Mouse (Mus musculus) liver, embryonic 11.5 days (tissue): Measurements from ENCODE around the gene Aoc2. TPM values are rescaled to one million over a fixed set of nuclear protein-coding genes. Genes with fewer than 3 reads are reported as not detected.
"Not testable (repeated sequence)": the region's sequence is repeated elsewhere in the genome, so short reads cannot be mapped to it uniquely, and the experiment has no call there.

ENCODE experiments used
- ATAC-seq: fragments of 200-750 bp; cut with Nextera tagmentation; replicated peaks from 2 replicates; pipeline ENCODE4 v1.8.0; 2017; ENCODE audit warnings: moderate number of reproducible peaks, mild to moderate bottlenecking, moderate TSS enrichment, moderate library complexity; ENCODE audit not compliant: low FRiP score
- DNase-seq: peaks from one replicate; pipeline ENCODE4 v3.0.0-alpha.2; 2017; ENCODE audit warnings: low spot score
- H3K27ac ChIP-seq: fragments of 300-500 bp; sonication (generic); 2 replicates; pipeline ENCODE4 v1.5.1; 2014; ENCODE audit warnings: mild to moderate bottlenecking, low read depth, low read length, control low read depth
- H3K27me3 ChIP-seq: fragments of 300-500 bp; sonication (generic); replicated peaks from 2 replicates; pipeline ENCODE4 v1.6.1; 2014; ENCODE audit warnings: low read length, mixed read lengths; ENCODE audit not compliant: control insufficient read depth, insufficient read depth
- H3K36me3 ChIP-seq: fragments of 300-500 bp; sonication (generic); 2 replicates; pipeline ENCODE4 v1.6.1; 2014; ENCODE audit warnings: mild to moderate bottlenecking, low read length, moderate library complexity, mixed read lengths; ENCODE audit not compliant: control insufficient read depth, insufficient read depth
- H3K4me1 ChIP-seq: fragments of 300-500 bp; sonication (generic); replicated peaks from 2 replicates; pipeline ENCODE4 v1.6.1; 2014; ENCODE audit warnings: low read length, mixed read lengths; ENCODE audit not compliant: control insufficient read depth, insufficient read depth
- H3K4me2 ChIP-seq: fragments of 300-500 bp; sonication (generic); 2 replicates; pipeline ENCODE4 v1.6.1; 2014; ENCODE audit warnings: mild to moderate bottlenecking, control low read depth, moderate library complexity
- H3K4me3 ChIP-seq: fragments of 300-500 bp; sonication (generic); 2 replicates; pipeline ENCODE4 v1.5.1; 2014; ENCODE audit warnings: low read depth, low read length, control low read depth
- H3K9ac ChIP-seq: fragments of 300-500 bp; sonication (generic); 2 replicates; pipeline ENCODE4 v1.6.1; 2014; ENCODE audit warnings: low read depth, low read length, control low read depth
- H3K9me3 ChIP-seq: fragments of 300-500 bp; sonication (generic); 2 replicates; pipeline ENCODE4 v1.6.1; 2016; ENCODE audit warnings: low read length, inconsistent platforms, mixed read lengths; ENCODE audit not compliant: control insufficient read depth
- WGBS: fragments of 180-500 bp; shearing (Covaris S2); extraction: QIAGEN DNeasy Blood & Tissue Kit; methylation state at CpG from one replicate; pipeline ENCODE4 v1.1.7; 2014; 5-methylcytosine and 5-hydroxymethylcytosine counted together
- microRNA-seq: library from miRNA; unstranded; fragments of <30 nt; microRNA quantifications from one replicate; pipeline ENCODE4, GENCODE M21; 2017; ENCODE audit warnings: borderline number of aligned reads
- polyA plus RNA-seq: library from polyadenylated mRNA; unstranded; fragments of >200 nt; fragmentation: Nextera tagmentation; extraction: Ambion mirVana; gene quantifications from 2 replicates; pipeline ENCODE4 v1.2.1, GENCODE M21; 2014

The Aoc2 gene
- polyA plus RNA-seq, 1 experiment from 2014 or later, result 2.9 TPM

GRCm38 (mm10) chr11:101378196-101378595, 53.3 kb downstream of the Aoc2 start:
- not testable (repeated sequence) for DNase-seq, H3K4me2 ChIP-seq, H3K9ac ChIP-seq, H3K36me3 ChIP-seq, H3K4me1 ChIP-seq, H3K9me3 ChIP-seq, H3K27me3 ChIP-seq, H3K27ac ChIP-seq, ATAC-seq, H3K4me3 ChIP-seq
- 89% methylated on average over 8 of the region's 8 CpGs for WGBS

GRCm38 (mm10) chr11:101378926-101379325, 54.1 kb downstream of the Aoc2 start:
- no peaks in the 10 kb centered on the region for H3K9me3 ChIP-seq
- H3K4me3 ChIP-seq, result no peak overlapping the region
- no peak overlapping the region for H3K27ac ChIP-seq
- H3K4me1 ChIP-seq, result no peaks in the 10 kb centered on the region
- no peak overlapping the region for H3K4me2 ChIP-seq
- 77% methylated on average over 6 of the region's 6 CpGs for WGBS
- no peaks in the 10 kb centered on the region for H3K36me3 ChIP-seq
- H3K27me3 ChIP-seq, result peaks cover 3% of the 10 kb centered on the region; the same call in 1 of the 2 replicates
- DNase-seq (no peak), ATAC-seq (no peak)
- H3K9ac ChIP-seq, result no peak overlapping the region

Small RNA genes lying within 50 kb of the gene (microRNA-seq; reads per million reads assigned to microRNA genes)
- not detected for gene Gm25593

Other genes with a start within 250 kb of the Aoc2 start
- 0.12 and 0.27 TPM in 2 replicates for gene Hsd17b1, start 246.7 kb upstream of the Aoc2 start, polyA plus RNA-seq
- 43.3 and 45.8 TPM in 2 replicates for gene Coasy, start 242.5 kb upstream of the Aoc2 start, polyA plus RNA-seq
- gene Mlx, start 237.8 kb upstream of the Aoc2 start, polyA plus RNA-seq, result 45.3 and 45.6 TPM in 2 replicates
- gene Psmc3ip, start 229.6 kb upstream of the Aoc2 start, polyA plus RNA-seq, result 40.7 and 42.8 TPM in 2 replicates
- gene Retreg3, start 205.2 kb upstream of the Aoc2 start, polyA plus RNA-seq, result 11.5 and 12.2 TPM in 2 replicates
- 82.3 and 85.3 TPM in 2 replicates for gene Tubg1, start 205.1 kb upstream of the Aoc2 start, polyA plus RNA-seq
- gene Tubg2, start 169.2 kb upstream of the Aoc2 start, polyA plus RNA-seq, result 1.3 and 1.8 TPM in 2 replicates
- gene Cntnap1, start 154.5 kb upstream of the Aoc2 start, polyA plus RNA-seq, result 0.34 and 0.40 TPM in 2 replicates
- 3.4 and 3.8 TPM in 2 replicates for gene Plekhh3, start 153.7 kb upstream of the Aoc2 start, polyA plus RNA-seq
- gene Ccr10, start 149.6 kb upstream of the Aoc2 start, polyA plus RNA-seq, result 0.10 TPM in 1 of 2 replicates, not detected in the other
- 11.8 and 12.4 TPM in 2 replicates for gene Ezh1, start 98.6 kb upstream of the Aoc2 start, polyA plus RNA-seq
- 62.4 and 64.2 TPM in 2 replicates for gene Ramp2, start 79.0 kb upstream of the Aoc2 start, polyA plus RNA-seq
- gene Vps25, start 71.4 kb upstream of the Aoc2 start, polyA plus RNA-seq, result 158 and 163 TPM in 2 replicates
- gene Wnk4, start 64.5 kb upstream of the Aoc2 start, polyA plus RNA-seq, result 18.5 and 19.7 TPM in 2 replicates
- gene Cntd1, start 46.1 kb upstream of the Aoc2 start, polyA plus RNA-seq, result 1.2 and 1.4 TPM in 2 replicates
- 190 and 197 TPM in 2 replicates for gene Coa3, start 45.9 kb upstream of the Aoc2 start, polyA plus RNA-seq
- 134 and 148 TPM in 2 replicates for gene Becn1, start 22.8 kb upstream of the Aoc2 start, polyA plus RNA-seq
- 201 and 221 TPM in 2 replicates for gene Psme3, start 8.8 kb upstream of the Aoc2 start, polyA plus RNA-seq
- 0.08 TPM in 1 of 2 replicates, not detected in the other for gene Aoc3, start 5.5 kb downstream of the Aoc2 start, polyA plus RNA-seq
- not detected in 2 replicates for gene G6pc, start 42.5 kb downstream of the Aoc2 start, polyA plus RNA-seq
- 92.3 and 94.0 TPM in 2 replicates for gene Aarsd1, start 92.6 kb downstream of the Aoc2 start, polyA plus RNA-seq
- 8.7 and 9.2 TPM in 2 replicates for gene Gm27029, start 99.7 kb downstream of the Aoc2 start, polyA plus RNA-seq
- 12.6 and 13.4 TPM in 2 replicates for gene Rundc1, start 100.0 kb downstream of the Aoc2 start, polyA plus RNA-seq
- 3.2 and 5.0 TPM in 2 replicates for gene Ptges3l, start 100.3 kb downstream of the Aoc2 start, polyA plus RNA-seq
- gene Rpl27, start 117.2 kb downstream of the Aoc2 start, polyA plus RNA-seq, result 553 and 579 TPM in 2 replicates
- 31.2 and 34.6 TPM in 2 replicates for gene Ifi35, start 123.3 kb downstream of the Aoc2 start, polyA plus RNA-seq
- 3.7 and 5.4 TPM in 2 replicates for gene Rnd2, start 139.9 kb downstream of the Aoc2 start, polyA plus RNA-seq
- 16.8 and 19.5 TPM in 2 replicates for gene Vat1, start 141.2 kb downstream of the Aoc2 start, polyA plus RNA-seq
- gene Brca1, start 226.9 kb downstream of the Aoc2 start, polyA plus RNA-seq, result 19.6 and 22.1 TPM in 2 replicates
- 52.7 and 55.7 TPM in 2 replicates for gene Nbr1, start 227.1 kb downstream of the Aoc2 start, polyA plus RNA-seq